Mouse (Mus musculus): Measurements from ENCODE around the gene Tpt1.

Tpt1 gene

GRCm38 (mm10) chr14:75871111-75871510, 26.2 kb downstream of the Tpt1 start:
- ATAC-seq (ENCODE audit: insufficient number of reproducible peaks, low FRiP score, low TSS enrichment), result no peak

GRCm38 (mm10) chr14:75871750-75872149, 26.9 kb downstream of the Tpt1 start:
- ATAC-seq (ENCODE audit: insufficient number of reproducible peaks, low FRiP score, low TSS enrichment), result no peak

- no peak for ATAC-seq (ENCODE audit: insufficient number of reproducible peaks, low FRiP score, low TSS enrichment)
Observed at GRCm38 (mm10) chr14:75873612-75874011, 28.7 kb downstream of the Tpt1 start.

GRCm38 (mm10) chr14:75876320-75877043, 31.6 kb downstream of the Tpt1 start:
- peak; percentile 77; the same call in 1 of the 2 replicates for ATAC-seq (ENCODE audit: insufficient number of reproducible peaks, low FRiP score, low TSS enrichment)

- ATAC-seq (ENCODE audit: insufficient number of reproducible peaks, low FRiP score, low TSS enrichment), result no peak
Observed at GRCm38 (mm10) chr14:75877297-75877696, 32.4 kb downstream of the Tpt1 start.

GRCm38 (mm10) chr14:75878980-75879379, 34.1 kb downstream of the Tpt1 start:
- no peak for ATAC-seq (ENCODE audit: insufficient number of reproducible peaks, low FRiP score, low TSS enrichment)

- ATAC-seq (ENCODE audit: insufficient number of reproducible peaks, low FRiP score, low TSS enrichment), result no peak
Observed at GRCm38 (mm10) chr14:75881856-75882255, 37.0 kb downstream of the Tpt1 start.

- ATAC-seq (ENCODE audit: insufficient number of reproducible peaks, low FRiP score, low TSS enrichment), result no peak
Observed at GRCm38 (mm10) chr14:75883330-75883729, 38.4 kb downstream of the Tpt1 start.

GRCm38 (mm10) chr14:75883873-75884272, 39.0 kb downstream of the Tpt1 start:
- no peak for ATAC-seq (ENCODE audit: insufficient number of reproducible peaks, low FRiP score, low TSS enrichment)

- no peak for ATAC-seq (ENCODE audit: insufficient number of reproducible peaks, low FRiP score, low TSS enrichment)
Observed at GRCm38 (mm10) chr14:75892118-75892517, 47.2 kb downstream of the Tpt1 start.
